Mouse (Mus musculus): ENCODE measurements around the gene Usp43. TPM values are rescaled to one million over a fixed set of nuclear protein-coding genes. Genes with fewer than 3 reads are reported as not detected.

Gene Usp43
- polyA plus RNA-seq, 1 experiment: 6.7 TPM

DNA sequence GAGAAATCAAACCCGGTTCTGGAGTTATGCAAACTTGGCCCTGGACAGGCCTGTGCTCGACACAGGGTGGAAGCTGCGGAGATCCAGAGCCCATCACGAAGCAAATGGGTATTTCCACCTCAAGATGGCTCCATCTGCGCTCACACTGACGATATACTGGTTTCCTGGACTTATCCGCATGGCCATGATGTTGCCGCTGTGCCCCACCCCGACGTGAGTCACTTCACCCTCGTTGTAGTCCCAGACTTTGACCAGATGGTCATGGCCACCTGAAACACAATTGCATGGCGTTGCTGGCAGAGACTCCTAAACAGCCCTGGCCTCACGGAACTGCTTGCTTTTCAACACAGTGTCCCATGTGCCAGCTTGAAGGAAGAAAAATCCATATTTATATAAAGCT lies 3.0 kb upstream of the Usp43 start:
- TF ChIP-seq EP300 (IDR thresholded peaks at IDR 0.05; ENCODE audit: insufficient read depth, low read depth, low read length) (no peak), CTCF (IDR thresholded peaks at IDR 0.05; ENCODE audit: low read depth, low read length) (no peak), POLR2A (IDR thresholded peaks at IDR 0.05; ENCODE audit: insufficient read depth, low read length) (no peak)
- Histone ChIP-seq H3K4me1 (ENCODE audit: control insufficient read depth, insufficient read depth, low read length) (peaks cover 2% of the 10 kb centered on the region), H3K36me3 (ENCODE audit: control insufficient read depth, insufficient read depth, low read length, poor library complexity, severe bottlenecking) (no peaks in the 10 kb centered on the region), H3K27ac (ENCODE audit: insufficient read depth, low read length) (no peak overlapping the region), H3K4me3 (ENCODE audit: low read depth, low read length) (no peak overlapping the region), H3K9ac (ENCODE audit: low read depth, poor library complexity, severe bottlenecking) (no peak overlapping the region), H3K27me3 (ENCODE audit: control insufficient read depth, insufficient read depth, low read length, poor library complexity, severe bottlenecking) (no peaks in the 10 kb centered on the region), H3K9me3 (replicated peaks; ENCODE audit: control insufficient read depth, insufficient read depth, low read length, poor library complexity, severe bottlenecking) (no peaks in the 10 kb centered on the region)

DNA sequence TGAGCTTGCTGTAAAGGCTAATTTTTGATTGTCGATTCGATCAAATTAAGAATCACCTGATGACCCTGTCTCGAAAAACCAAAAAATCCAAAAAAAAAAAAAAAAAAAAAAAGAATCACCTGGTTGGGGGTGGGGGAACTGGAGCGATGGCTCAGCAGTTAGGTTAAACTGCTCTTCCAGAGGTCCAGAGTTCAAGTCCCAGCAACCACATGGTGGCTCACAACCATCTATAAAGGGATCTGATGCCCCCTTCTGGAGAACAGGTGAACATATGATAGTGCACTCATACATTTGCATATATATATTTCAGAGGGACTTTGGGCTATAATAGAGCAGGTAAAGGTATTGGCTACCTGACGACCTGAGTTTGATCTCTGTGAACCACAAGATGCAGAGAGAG lies 1.8 kb upstream of the Usp43 start:
- Histone ChIP-seq H3K27me3 (ENCODE audit: control insufficient read depth, insufficient read depth, low read length, poor library complexity, severe bottlenecking) (no peaks in the 10 kb centered on the region), H3K4me1 (ENCODE audit: control insufficient read depth, insufficient read depth, low read length) (peaks cover 2% of the 10 kb centered on the region), H3K9ac (ENCODE audit: low read depth, poor library complexity, severe bottlenecking) (no peak overlapping the region), H3K27ac (ENCODE audit: insufficient read depth, low read length) (no peak overlapping the region), H3K9me3 (replicated peaks; ENCODE audit: control insufficient read depth, insufficient read depth, low read length, poor library complexity, severe bottlenecking) (no peaks in the 10 kb centered on the region), H3K4me3 (ENCODE audit: low read depth, low read length) (no peak overlapping the region), H3K36me3 (ENCODE audit: control insufficient read depth, insufficient read depth, low read length, poor library complexity, severe bottlenecking) (no peaks in the 10 kb centered on the region)
- TF ChIP-seq EP300 (IDR thresholded peaks at IDR 0.05; ENCODE audit: insufficient read depth, low read depth, low read length): no peak
- TF ChIP-seq CTCF (IDR thresholded peaks at IDR 0.05; ENCODE audit: low read depth, low read length): peak; percentile 5
- no peak for TF ChIP-seq POLR2A (IDR thresholded peaks at IDR 0.05; ENCODE audit: insufficient read depth, low read length)

DNA sequence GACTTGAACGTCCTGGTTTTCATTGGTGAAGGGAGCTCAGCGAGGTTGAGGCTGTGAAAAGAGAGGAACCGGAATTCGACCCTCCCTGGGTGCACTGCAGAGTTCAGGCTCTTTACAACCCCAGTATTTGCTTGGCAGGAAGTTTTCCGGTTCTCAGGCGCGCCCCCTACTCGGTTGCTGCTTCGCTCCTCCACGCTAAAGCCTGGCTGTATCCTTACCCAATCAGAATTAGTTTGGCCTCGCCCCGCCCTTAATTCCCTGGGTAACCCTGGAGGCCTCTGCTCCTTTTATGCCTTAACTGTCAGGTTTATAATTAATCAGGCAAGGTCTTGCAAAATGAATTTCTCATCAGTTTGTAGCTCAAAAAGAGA lies 787 bp upstream of the Usp43 start:
- H3K9ac ChIP-seq (ENCODE audit: low read depth, poor library complexity, severe bottlenecking): peak overlapping the region; percentile 88
- H3K9me3 ChIP-seq (replicated peaks; ENCODE audit: control insufficient read depth, insufficient read depth, low read length, poor library complexity, severe bottlenecking): no peaks in the 10 kb centered on the region

DNA sequence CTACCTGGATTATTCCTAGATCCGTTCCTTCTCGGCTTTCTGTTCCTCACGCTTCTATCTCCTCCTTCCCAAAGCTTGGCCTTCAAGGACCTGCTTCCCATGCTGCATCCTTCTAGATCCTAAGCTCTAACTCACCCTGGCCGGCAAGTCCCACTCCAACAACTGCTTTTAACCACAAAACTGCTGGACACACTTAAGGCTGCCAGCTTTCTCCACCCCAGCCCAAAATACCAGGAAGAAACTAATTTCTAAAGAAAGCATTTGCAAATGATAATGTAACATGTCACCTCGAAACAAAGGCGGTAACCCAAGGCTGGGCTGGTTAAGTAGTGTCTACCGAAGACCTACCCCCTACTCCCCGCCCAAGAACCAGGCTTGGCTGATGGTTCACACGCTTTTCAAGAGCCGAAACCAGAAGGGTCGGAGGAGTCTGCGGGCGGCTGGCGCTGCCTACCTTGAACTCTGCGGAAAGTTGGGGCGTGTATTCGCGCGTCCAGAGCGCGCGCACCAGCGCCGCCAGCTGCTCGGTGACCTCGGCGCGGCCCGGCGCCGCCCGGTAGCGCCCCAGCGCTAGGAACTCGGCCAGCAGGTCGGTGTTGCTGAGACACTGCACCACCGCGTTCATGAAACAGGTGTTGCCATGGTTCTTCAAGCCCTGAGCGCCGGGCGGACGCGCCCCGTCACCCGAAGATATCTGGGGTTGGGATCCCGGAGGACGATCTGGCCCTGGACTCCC lies 694 bp downstream of the Usp43 start:
- Histone ChIP-seq H3K4me1 (ENCODE audit: control insufficient read depth, insufficient read depth, low read length) (no peaks in the 10 kb centered on the region), H3K27me3 (ENCODE audit: control insufficient read depth, insufficient read depth, low read length, poor library complexity, severe bottlenecking) (no peaks in the 10 kb centered on the region), H3K9me3 (replicated peaks; ENCODE audit: control insufficient read depth, insufficient read depth, low read length, poor library complexity, severe bottlenecking) (no peaks in the 10 kb centered on the region), H3K4me3 (ENCODE audit: low read depth, low read length) (peak overlapping the region; percentile 83), H3K27ac (ENCODE audit: insufficient read depth, low read length) (no peak overlapping the region), H3K9ac (ENCODE audit: low read depth, poor library complexity, severe bottlenecking) (peak overlapping the region; percentile 88), H3K36me3 (ENCODE audit: control insufficient read depth, insufficient read depth, low read length, poor library complexity, severe bottlenecking) (no peaks in the 10 kb centered on the region)
- no peak for TF ChIP-seq CTCF (IDR thresholded peaks at IDR 0.05; ENCODE audit: low read depth, low read length)
- TF ChIP-seq POLR2A (IDR thresholded peaks at IDR 0.05; ENCODE audit: insufficient read depth, low read length): no peak

More for the DNA sequence above, 787 bp upstream of the Usp43 start:
- no peak for TF ChIP-seq EP300 (IDR thresholded peaks at IDR 0.05; ENCODE audit: insufficient read depth, low read depth, low read length)
- TF ChIP-seq CTCF (IDR thresholded peaks at IDR 0.05; ENCODE audit: low read depth, low read length): peak; percentile 42
- TF ChIP-seq POLR2A (IDR thresholded peaks at IDR 0.05; ENCODE audit: insufficient read depth, low read length): no peak
- Histone ChIP-seq H3K27ac (ENCODE audit: insufficient read depth, low read length) (peak overlapping the region; percentile 60), H3K4me3 (ENCODE audit: low read depth, low read length) (peak overlapping the region; percentile 76), H3K4me1 (ENCODE audit: control insufficient read depth, insufficient read depth, low read length) (no peaks in the 10 kb centered on the region), H3K36me3 (ENCODE audit: control insufficient read depth, insufficient read depth, low read length, poor library complexity, severe bottlenecking) (no peaks in the 10 kb centered on the region), H3K27me3 (ENCODE audit: control insufficient read depth, insufficient read depth, low read length, poor library complexity, severe bottlenecking) (no peaks in the 10 kb centered on the region)

GRCm38 (mm10) chr11:67920226-67920960 lies 1.6 kb downstream of the Usp43 start:
- TF ChIP-seq POLR2A (IDR thresholded peaks at IDR 0.05; ENCODE audit: insufficient read depth, low read length) (no peak), CTCF (IDR thresholded peaks at IDR 0.05; ENCODE audit: low read depth, low read length) (no peak), EP300 (IDR thresholded peaks at IDR 0.05; ENCODE audit: insufficient read depth, low read depth, low read length) (no peak)
- no peaks in the 10 kb centered on the region for H3K27me3 ChIP-seq (ENCODE audit: control insufficient read depth, insufficient read depth, low read length, poor library complexity, severe bottlenecking)
- H3K9me3 ChIP-seq (replicated peaks; ENCODE audit: control insufficient read depth, insufficient read depth, low read length, poor library complexity, severe bottlenecking): no peaks in the 10 kb centered on the region
- H3K4me3 ChIP-seq (ENCODE audit: low read depth, low read length): peak overlapping the region; percentile 83; the same call in 1 of the 2 replicates
- 0 out of 2 replicates have a peak overlapping the region, but pooled peaks have one; percentile 88 for H3K9ac ChIP-seq (ENCODE audit: low read depth, poor library complexity, severe bottlenecking)
- H3K4me1 ChIP-seq (ENCODE audit: control insufficient read depth, insufficient read depth, low read length): no peaks in the 10 kb centered on the region
- H3K36me3 ChIP-seq (ENCODE audit: control insufficient read depth, insufficient read depth, low read length, poor library complexity, severe bottlenecking): no peaks in the 10 kb centered on the region
- H3K27ac ChIP-seq (ENCODE audit: insufficient read depth, low read length): no peak overlapping the region

- Histone ChIP-seq H3K27me3 (ENCODE audit: control insufficient read depth, insufficient read depth, low read length, poor library complexity, severe bottlenecking) (no peaks in the 10 kb centered on the region), H3K4me1 (ENCODE audit: control insufficient read depth, insufficient read depth, low read length) (peaks cover 2% of the 10 kb centered on the region), H3K9ac (ENCODE audit: low read depth, poor library complexity, severe bottlenecking) (no peak overlapping the region), H3K36me3 (ENCODE audit: control insufficient read depth, insufficient read depth, low read length, poor library complexity, severe bottlenecking) (no peaks in the 10 kb centered on the region), H3K9me3 (replicated peaks; ENCODE audit: control insufficient read depth, insufficient read depth, low read length, poor library complexity, severe bottlenecking) (no peaks in the 10 kb centered on the region), H3K27ac (ENCODE audit: insufficient read depth, low read length) (no peak overlapping the region), H3K4me3 (ENCODE audit: low read depth, low read length) (no peak overlapping the region)
- TF ChIP-seq CTCF (IDR thresholded peaks at IDR 0.05; ENCODE audit: low read depth, low read length) (no peak), EP300 (IDR thresholded peaks at IDR 0.05; ENCODE audit: insufficient read depth, low read depth, low read length) (no peak), POLR2A (IDR thresholded peaks at IDR 0.05; ENCODE audit: insufficient read depth, low read length) (no peak)
These were observed 2.4 kb downstream of the Usp43 start for GRCm38 (mm10) chr11:67919593-67919992.

Data from ES-Bruce4 (cell line).